Mouse (Mus musculus): ENCODE measurements around the gene Xpo4.
"Not testable (repeated sequence)": the region's sequence is repeated elsewhere in the genome, so short reads cannot be mapped to it uniquely, and the experiment has no call there.

The Xpo4 gene

DNA sequence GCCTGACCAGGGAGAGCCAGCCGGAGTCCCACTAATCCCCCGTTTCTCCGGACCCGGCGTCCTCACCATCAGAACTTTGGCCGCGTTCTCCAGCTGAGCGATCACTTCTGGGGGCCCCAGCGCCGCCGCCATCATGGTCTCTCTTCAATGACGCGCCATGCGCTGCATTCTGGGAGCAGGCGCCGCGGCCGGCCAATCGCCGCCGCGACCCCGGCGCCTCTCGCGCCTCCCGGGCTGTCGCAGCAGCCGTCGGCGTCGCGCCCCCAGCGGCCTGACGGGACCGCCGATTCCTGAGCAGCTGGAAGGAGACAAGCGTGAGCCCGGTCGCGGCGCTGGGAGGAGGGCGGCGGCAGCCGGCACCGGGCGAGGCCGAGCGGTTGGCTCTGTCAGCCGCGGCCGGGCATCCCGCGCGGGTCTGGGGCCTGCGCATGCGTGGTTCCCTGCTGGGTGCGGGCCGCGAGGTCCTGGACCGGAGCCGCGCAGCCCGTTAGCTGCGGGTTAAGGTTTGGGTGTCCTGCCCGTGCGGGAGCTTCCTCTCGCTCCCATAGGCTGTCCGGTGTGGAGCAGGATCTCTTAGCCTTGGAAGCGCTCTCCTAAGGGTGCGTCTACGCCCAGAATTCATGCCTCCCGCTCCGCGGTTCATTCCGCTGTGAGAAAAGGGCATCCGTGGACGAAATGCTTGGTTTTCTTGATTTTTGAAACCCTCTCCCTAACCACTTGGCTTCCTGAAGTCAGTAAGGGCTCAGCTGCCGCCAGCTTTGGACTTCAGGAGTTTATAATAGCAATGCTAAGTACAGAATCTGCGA lies at the start of gene Xpo4:
Gene Xpo4 (minus strand): TSS at position 609 of the 806 bp plus-strand sequence.
- no peak for DNase-seq (ENCODE audit: extremely low spot score, low read depth, low spot score)

DNA sequence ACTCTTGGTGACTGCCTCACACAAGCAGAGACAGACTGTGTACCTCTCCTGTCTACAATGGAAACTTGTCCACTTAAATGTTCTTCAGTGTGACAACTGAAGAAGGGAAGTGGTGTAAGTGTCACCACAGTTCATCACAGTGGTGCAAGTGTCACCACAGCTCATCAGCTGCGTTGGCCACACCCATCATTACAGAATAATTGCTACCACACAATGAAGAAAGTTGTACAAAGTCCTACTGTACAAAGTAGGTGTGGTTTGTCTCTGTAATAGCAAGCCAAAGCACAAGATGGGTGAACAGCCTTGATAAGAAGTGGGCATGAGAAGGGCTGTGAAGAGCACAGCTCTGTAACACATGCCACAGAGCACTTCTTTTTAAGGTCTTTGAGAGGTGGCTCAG lies 47.7 kb upstream of the Xpo4 start:
- DNase-seq (ENCODE audit: extremely low spot score, low read depth, low spot score) = no peak

DNA sequence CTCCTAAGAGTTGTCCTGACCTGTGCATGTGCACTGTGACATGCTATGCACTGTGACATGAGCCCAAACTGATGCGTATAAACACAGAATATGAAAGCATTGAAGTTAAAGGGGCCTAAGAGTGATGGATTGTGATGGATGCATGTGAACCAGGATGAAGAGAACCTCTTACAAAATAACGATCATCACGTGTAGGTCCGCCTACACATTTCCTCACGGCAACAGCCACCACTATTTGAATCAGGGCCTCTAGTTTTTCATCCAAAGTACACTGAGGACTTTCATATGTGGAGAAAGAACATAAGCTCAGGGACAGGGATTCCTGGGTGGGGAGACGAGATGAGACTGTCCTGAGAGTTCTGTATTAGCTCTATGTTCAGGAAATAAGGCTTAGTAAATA lies 45.8 kb upstream of the Xpo4 start:
- no peak for DNase-seq (ENCODE audit: extremely low spot score, low read depth, low spot score)

DNA sequence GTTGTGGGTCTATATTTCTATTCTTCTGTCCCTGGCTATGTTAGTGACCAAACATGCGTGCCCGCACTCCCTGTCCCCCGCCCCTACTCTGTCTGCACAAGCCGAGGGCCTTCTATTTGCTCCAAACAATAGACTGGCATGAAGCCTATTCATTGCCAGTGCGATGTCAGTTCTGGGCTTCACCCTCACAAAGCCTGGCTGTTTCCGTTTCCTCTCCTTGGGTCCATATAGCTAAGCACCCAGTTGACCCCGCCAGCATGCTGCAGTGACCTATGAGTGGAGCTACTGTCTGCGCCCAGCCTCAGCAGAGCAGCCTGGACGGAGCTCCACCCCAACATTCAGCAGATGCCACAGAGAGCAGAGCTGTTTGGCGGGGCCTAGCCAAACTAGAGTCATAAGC lies 43.9 kb upstream of the Xpo4 start:
- DNase-seq (ENCODE audit: extremely low spot score, low read depth, low spot score) = no peak

DNA sequence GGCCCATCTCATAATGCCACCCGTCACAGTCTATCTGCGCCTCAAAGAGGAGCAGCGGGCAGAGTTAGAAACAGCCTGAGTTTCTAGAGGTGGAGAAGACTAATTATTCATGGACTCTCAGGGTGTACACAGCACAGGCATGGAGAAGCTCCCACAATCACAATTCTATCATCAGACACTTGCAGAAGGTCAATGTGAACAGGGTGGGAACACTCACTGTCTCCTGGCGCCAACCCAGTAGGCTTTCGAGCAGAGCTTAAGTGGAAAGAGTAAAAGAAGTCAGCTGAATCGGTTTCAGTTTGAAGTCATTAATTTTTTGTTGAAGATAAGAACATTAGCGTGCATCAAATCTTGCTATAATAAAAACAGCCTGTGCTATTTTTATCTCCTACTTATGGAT lies 43.4 kb upstream of the Xpo4 start:
- no peak for DNase-seq (ENCODE audit: extremely low spot score, low read depth, low spot score)

DNA sequence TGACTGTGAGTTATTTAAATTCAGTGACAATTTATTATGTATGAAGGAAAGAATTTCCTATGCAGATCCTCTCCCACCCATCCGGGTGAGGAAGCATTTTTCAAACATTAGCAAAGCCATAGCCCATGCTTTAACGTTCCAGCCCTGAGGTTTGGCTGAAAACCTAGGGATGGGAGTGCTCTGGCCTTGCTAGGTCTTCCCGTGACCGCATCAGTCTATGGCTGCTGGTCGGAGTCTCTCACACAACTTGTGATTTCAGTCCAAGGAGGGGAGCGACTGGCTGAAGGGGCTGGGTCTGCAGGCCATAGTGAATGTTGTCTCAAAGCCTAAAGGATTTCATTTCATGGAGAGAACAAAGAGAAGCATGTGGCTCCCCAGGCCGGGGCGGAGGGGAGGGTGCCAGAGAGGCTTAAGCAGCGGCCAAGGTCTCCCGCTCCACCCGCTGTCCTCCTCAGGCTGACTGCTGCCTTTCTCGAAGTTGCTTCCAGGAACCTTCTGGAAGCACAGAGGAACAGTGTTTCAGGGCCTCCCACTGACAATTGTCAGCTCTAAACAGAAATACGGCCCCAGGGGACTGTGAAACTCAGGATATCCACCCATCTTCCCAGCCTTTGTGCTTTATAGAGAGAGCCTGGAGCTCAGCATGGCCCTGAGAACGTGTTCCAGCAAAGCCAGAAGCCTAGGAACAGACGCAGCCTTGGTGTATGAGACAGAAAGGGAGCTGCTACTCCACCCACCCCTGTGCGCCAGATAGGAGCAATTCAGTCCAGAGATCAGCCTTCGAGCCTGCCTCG lies 42.1 kb upstream of the Xpo4 start:
- no peak for DNase-seq (ENCODE audit: extremely low spot score, low read depth, low spot score)

DNA sequence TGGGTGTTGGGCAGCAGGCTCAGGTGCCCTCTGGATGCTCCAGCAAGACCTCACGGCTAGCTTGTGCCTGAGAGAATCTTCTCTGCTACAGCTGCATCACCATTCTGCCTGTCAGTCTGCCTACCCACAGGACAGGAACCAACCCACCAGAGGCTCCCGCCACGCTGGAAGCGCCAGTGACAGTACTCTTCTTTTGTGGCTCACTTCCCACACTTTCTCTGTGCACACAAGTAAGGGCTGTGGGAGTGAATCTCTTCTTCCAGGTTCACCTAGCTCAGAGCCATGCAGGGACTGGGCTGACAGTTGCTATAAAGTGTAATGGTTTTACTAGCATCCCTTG lies 41.5 kb upstream of the Xpo4 start:
- DNase-seq (ENCODE audit: extremely low spot score, low read depth, low spot score) = no peak

DNA sequence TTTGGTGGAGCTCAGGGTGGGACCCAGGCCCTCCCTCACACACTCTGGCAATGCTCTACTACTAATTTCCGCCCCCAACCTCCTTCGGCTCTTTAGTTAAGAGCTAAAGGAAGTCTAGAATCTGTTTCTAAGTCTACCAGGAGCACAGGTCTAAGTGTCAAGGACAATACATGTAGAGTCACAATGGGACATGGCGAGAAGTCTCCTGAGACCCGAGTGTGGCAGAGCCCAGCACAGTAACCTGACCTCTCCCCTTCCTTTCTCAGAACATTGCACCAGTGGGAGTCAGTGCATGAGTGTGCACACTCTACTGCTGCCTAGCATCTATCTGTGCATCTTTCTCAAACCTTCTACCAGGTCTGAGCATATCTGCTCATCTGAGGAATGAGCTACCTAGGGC lies 40.5 kb upstream of the Xpo4 start:
- DNase-seq (ENCODE audit: extremely low spot score, low read depth, low spot score) = no peak

DNA sequence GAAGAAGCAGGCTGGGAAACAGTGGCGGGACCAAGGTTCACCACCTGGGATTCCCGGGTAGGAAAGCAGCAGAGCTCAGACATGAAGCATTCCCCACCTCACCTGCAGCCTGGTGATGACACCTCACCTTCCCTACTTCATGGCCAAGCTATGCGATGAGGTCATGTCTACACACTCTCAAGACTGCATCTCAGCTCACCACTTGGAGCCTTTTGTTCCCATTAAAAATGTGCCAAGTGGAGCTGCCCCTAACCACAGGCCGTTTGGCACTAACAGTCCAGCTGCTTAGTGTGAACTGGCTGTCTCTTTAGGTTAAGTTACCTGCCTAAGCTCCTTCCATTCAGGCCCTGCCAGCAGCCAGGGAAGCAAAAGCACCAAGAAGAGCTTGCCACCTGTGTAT lies 39.8 kb upstream of the Xpo4 start:
- DNase-seq (ENCODE audit: extremely low spot score, low read depth, low spot score) = no peak

DNA sequence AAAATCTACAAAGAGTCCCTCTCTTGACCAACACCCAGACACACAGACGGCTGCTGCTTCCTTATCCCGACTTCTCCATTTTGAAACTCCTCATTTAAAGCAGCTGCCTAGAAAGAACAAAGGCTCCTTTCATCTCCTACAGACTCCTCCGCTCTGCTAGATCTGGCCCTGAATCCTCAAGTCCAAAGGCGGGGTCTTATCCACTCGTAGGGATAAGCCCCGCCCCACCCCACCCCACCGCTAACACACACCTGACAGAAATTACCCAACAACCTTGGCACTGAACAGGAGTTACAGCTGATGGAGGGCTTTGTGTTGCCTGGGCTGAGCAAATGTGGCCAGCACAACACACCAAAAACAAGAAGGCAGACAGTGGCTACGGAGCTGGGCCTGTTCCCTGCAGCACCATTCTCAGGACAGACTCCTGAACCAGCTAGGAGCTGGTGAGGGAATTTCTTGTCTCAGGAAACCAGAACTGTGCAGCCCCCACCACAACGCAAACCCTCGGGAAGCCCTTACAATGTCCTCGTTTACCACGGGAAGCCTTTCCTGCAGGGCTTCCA lies 36.8 kb upstream of the Xpo4 start:
- DNase-seq (ENCODE audit: extremely low spot score, low read depth, low spot score) = no peak

DNA sequence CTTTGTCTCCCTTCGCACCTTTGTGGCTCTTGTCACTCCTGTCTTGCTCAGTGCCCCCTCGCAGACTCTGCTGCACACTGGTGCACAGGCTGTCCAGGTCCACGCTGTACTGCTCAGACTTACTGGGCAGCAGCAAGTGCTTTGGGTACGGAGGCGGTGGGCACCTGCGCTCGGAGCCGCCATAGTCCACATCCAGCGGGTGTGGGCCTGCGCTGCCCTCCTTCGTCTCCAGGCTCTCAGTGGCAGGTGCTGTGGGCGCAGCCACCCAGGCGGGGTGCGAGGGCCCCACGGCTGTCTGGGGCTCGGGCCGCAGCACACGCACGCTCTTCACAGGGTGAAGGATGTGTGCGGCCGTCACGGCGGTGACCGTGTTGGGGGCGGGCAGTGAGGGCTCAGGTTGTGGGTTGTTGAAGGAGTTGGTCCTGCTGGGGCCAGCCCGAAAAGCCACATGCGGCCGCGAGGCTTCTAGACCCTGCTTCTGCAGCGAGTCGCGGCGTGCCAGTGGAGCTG lies 34.3 kb upstream of the Xpo4 start:
- DNase-seq (ENCODE audit: extremely low spot score, low read depth, low spot score) = no peak

DNA sequence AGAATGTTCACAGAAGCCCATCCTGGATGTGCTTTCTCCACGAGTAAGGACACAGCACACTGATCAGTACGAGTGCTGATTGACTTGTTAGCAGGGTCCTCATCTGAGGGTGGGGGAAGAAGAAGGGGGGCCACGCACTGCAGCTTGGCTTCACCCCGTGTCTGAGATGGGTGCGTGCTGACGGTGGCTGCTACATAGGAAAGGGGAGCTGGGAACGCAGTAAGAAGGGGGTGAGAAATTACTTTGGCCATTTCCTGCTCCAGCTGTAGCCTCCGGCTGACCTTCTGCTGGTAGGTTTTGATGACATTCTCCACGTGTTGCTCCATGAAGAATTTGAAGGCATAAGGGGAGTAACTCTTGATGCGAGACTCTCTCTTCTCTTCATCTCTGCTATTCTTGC lies 33.8 kb upstream of the Xpo4 start:
- DNase-seq (ENCODE audit: extremely low spot score, low read depth, low spot score) = no peak

DNA sequence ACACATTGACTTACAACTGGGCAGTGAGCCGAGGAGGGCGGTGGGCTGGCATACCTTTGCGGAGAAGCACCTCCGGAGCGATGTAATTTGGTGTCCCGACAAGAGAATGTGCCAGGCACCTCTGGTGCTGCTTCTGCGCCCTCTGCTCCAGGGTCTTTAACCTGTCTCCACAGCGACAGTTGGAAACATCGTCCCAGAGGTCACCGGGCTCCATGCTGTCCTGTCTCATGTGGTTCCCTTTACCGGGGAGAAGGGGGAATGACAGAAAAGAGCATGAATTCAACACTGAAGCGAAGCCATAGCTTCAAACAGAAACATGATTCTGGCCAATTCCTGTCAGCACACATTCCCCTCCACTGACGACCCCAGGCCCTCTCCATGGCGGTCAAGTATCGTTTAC lies 30.8 kb upstream of the Xpo4 start:
- no peak for DNase-seq (ENCODE audit: extremely low spot score, low read depth, low spot score)

DNA sequence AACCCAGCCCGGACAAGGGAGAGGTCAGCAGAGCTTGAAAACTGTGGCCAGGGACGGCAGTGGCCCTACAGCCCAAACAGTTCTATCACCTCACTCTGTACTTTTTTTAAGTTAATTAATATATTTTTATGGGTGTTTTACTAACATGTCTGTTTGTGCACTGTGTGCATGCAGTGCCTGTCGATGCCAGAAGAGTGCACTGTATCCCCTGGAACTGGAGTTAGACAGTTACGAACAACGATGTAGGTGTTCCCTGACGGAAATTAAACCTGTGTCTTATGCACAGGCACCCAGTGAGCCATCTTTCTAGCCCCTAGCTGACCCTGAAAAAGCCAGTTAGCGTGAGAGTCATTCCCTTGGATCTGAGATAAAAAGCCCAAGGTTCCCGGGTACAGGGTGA lies 30.3 kb upstream of the Xpo4 start:
- DNase-seq (ENCODE audit: extremely low spot score, low read depth, low spot score) = no peak

DNA sequence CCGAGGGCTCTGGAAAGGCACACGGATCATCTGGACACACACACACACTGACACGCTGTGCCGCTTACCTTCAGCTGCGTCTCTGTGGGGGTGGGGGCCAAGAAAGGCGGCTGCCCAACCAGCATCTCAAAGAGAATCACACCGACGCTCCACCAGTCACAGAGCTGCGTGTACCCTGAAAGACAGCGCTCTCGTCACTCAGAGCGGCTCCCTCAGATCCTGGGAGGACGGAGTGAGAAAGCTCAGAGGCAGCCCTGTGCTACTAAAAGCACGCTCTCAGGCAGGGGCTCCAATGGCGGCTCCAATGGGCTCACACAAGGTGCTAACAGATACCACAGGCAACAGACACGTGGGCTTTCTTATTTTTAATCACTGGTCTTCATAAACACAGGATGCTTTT lies 29.0 kb upstream of the Xpo4 start:
- DNase-seq (ENCODE audit: extremely low spot score, low read depth, low spot score) = no peak

DNA sequence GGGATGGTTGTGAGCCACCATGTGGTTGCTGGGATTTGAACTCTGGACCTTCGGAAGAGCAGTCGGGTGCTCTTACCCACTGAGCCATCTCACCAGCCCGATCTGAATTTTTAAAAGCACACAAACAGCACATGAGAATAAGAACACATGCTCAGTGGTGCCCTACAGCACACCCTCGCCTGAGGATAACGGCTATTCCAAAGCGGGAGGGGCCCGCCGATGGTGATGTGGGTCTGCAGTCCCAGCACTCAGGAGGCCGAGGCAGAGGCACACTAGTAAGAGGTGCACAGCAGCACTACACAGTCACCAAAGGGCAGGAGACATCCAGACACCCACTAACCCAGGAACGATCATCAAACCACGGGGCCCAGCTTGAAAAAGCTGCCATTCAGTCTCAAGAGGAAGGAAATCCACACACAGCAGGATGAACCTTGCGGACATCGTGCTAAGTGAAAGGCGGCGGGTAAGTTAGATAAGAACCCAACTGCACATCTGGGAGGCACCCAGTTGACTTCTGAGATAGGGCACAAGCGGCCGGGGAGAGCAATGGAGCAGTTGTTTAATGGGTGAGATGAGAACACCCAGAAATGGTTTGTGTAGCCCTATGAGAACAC lies 27.4 kb upstream of the Xpo4 start:
- DNase-seq (ENCODE audit: extremely low spot score, low read depth, low spot score) = no peak

DNA sequence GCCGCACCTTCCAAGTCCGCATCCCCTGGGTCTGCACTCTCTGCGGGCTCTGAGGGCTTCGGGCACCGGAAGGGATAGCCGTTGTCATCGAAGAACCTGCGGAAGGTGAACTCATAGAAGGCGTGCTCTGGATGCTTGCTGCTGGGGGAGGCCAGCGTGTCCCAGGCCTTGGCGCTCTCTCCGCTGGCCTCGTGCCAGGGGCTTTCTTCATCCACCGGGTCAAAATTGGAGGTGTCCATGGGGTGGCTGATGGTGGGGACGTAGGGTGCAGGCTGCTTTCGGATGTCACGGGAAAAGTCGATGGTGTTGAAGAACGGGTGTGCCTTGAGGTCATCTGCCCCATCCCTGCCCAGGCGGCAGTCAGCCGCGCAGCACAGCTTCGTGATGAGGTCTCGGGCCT lies 26.1 kb upstream of the Xpo4 start:
- no peak for DNase-seq (ENCODE audit: extremely low spot score, low read depth, low spot score)

DNA sequence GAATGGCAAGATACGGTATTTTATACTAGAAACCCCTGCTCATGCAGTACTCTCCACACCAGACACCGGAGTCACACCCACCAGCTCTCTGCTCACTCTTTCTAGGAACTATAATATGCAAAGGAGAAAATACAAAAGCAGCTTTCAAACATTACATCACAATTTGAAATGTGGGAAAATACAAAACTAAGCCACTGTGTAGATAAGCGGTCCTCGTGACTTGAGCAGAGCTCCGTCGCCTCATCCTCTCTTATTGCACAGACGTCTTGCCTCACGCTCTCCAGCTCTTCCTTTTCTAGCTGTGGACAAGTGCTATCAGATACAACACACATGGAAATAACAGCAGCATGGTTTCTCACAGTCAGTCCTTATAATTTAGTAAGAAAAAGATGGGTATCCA lies 25.5 kb upstream of the Xpo4 start:
- no peak for DNase-seq (ENCODE audit: extremely low spot score, low read depth, low spot score)

DNA sequence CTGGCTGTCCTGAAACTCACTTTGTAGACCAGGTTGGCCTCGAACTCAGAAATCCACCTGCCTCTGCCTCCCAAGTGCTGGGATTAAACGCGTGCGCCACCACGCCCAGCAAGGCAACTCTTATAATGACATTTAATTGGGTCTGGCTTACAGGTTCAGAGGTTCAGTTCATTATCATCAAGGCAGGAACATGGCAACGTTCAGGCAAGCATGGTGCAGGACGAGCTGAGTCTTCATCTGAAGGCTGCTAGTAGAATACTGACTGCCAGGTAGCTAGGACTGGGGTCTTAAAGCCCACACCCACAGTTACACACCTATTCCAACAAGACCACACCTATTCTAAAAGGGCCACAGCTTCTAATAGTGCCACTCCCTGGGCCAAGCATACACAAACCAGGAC lies 22.8 kb upstream of the Xpo4 start:
- not testable (repeated sequence) for DNase-seq (ENCODE audit: extremely low spot score, low read depth, low spot score)

DNA sequence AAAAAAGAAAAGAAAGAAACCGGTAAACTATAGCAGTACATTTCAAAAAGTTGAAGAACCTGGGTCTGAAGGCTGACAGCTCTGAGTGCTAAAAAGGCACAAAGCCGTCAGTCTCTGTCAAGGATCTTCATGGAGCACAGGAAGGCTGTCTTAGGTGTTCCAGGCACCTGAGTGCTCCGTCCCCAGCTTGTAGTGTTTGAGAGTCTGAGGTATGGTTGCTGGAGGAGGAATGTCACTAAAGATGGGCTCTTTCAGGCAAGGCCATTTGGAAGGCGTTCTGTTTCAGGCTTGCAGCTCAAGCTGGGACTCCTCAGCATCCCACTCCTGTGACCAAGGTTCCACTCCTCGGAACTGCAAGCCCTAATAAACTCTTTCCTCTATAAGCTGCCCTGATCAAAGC lies 22.2 kb upstream of the Xpo4 start:
- no peak for DNase-seq (ENCODE audit: extremely low spot score, low read depth, low spot score)

DNA sequence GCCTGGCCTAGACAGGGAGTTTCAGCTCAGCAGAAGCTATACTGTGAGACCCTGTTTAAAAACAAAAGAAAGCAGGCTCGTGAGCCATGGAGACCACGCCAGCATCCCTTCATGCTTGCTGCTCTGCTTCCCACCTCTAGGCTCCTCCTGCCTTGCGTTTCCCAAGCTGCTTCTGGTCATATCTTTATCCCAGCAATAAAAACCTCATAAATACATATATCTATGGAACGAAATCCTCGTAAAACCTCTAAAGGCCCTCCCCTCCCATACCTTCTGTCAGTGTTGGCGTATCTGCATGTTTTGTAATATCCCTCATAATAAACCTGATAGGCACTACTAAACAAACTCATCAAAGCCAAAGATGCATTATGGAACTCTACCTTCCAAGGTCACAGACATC lies 21.4 kb upstream of the Xpo4 start:
- DNase-seq (ENCODE audit: extremely low spot score, low read depth, low spot score) = no peak

DNA sequence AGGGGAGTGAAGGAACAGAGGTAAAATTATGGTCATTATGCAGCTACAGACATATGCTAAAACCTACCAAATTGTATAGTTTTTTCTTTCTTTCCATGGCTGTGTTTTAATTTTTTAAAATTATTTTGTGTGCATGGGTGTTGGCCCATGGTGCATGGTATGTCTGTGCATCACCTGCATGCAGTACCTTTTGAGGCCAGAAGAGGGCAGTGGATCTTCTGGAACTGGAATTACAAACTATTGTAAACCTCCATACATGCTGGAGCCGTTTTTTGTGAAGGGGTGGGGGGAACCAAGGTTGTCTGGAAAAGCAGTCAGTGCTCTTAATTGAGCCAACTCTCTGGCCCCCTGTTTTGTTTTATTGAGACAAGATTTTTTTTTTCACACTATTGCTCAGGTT lies 19.3 kb upstream of the Xpo4 start:
- DNase-seq (ENCODE audit: extremely low spot score, low read depth, low spot score) = no peak
